Mouse (Mus musculus): Measurements from ENCODE around the gene Gtf2ird2.

Gtf2ird2 gene

GRCm38 (mm10) chr5:134236241-134236640, 52.4 kb downstream of the Gtf2ird2 start:
- DNase-seq = no peak

- DNase-seq = no peak
These were observed 53.0 kb downstream of the Gtf2ird2 start for GRCm38 (mm10) chr5:134236796-134237195.

- no peak for DNase-seq
These were observed 53.7 kb downstream of the Gtf2ird2 start for GRCm38 (mm10) chr5:134237508-134237907.

- DNase-seq = peak; percentile 28
These were observed 54.3 kb downstream of the Gtf2ird2 start for GRCm38 (mm10) chr5:134237936-134238760.

- DNase-seq = no peak
These were observed 58.0 kb downstream of the Gtf2ird2 start for GRCm38 (mm10) chr5:134241831-134242230.

- DNase-seq = no peak
These were observed 60.0 kb downstream of the Gtf2ird2 start for GRCm38 (mm10) chr5:134243661-134244436.

- no peak for DNase-seq
These were observed 61.1 kb downstream of the Gtf2ird2 start for GRCm38 (mm10) chr5:134244890-134245289.

GRCm38 (mm10) chr5:134246146-134246545, 62.3 kb downstream of the Gtf2ird2 start:
- no peak for DNase-seq

GRCm38 (mm10) chr5:134248608-134249244, 64.9 kb downstream of the Gtf2ird2 start:
- no peak for DNase-seq

GRCm38 (mm10) chr5:134249245-134249649, 65.4 kb downstream of the Gtf2ird2 start:
- DNase-seq = no peak

GRCm38 (mm10) chr5:134250601-134251000, 66.8 kb downstream of the Gtf2ird2 start:
- no peak for DNase-seq

- no peak for DNase-seq
These were observed 67.3 kb downstream of the Gtf2ird2 start for GRCm38 (mm10) chr5:134251083-134251482.

GRCm38 (mm10) chr5:134253806-134254205, 70.0 kb downstream of the Gtf2ird2 start:
- DNase-seq = no peak

GRCm38 (mm10) chr5:134255294-134255693, 71.5 kb downstream of the Gtf2ird2 start:
- DNase-seq = no peak

GRCm38 (mm10) chr5:134257349-134258031, 73.7 kb downstream of the Gtf2ird2 start:
- DNase-seq = no peak

GRCm38 (mm10) chr5:134258395-134258794, 74.6 kb downstream of the Gtf2ird2 start:
- DNase-seq = no peak

GRCm38 (mm10) chr5:134258934-134259333, 75.1 kb downstream of the Gtf2ird2 start:
- no peak for DNase-seq

- no peak for DNase-seq
These were observed 76.3 kb downstream of the Gtf2ird2 start for GRCm38 (mm10) chr5:134260001-134260636.

- DNase-seq = no peak
These were observed 82.1 kb downstream of the Gtf2ird2 start for GRCm38 (mm10) chr5:134265890-134266289.

GRCm38 (mm10) chr5:134266404-134266803, 82.6 kb downstream of the Gtf2ird2 start:
- no peak for DNase-seq

GRCm38 (mm10) chr5:134268751-134269150, 84.9 kb downstream of the Gtf2ird2 start:
- DNase-seq = no peak

- DNase-seq = no peak
These were observed 85.9 kb downstream of the Gtf2ird2 start for GRCm38 (mm10) chr5:134269751-134270150.
